Mouse (Mus musculus): Measurements from ENCODE around the gene Cdc123. TPM values are rescaled to one million over a fixed set of nuclear protein-coding genes. Genes with fewer than 3 reads are reported as not detected.

Gene Cdc123
- polyA plus RNA-seq, 1 experiment: 79.8 TPM

- Histone ChIP-seq H3K4me3 (ENCODE audit: control insufficient read depth, insufficient read depth, low read length) (no peak overlapping the region), H3K27me3 (ENCODE audit: control insufficient read depth, insufficient read depth, low read length) (no peaks in the 10 kb centered on the region), H3K4me1 (replicated peaks; ENCODE audit: control insufficient read depth, insufficient read depth, low read length) (no peaks in the 10 kb centered on the region), H3K27ac (ENCODE audit: control insufficient read depth, insufficient read depth, low read length) (no peak overlapping the region), H3K36me3 (ENCODE audit: control insufficient read depth, insufficient read depth, low read length) (peaks cover 16% of the 10 kb centered on the region)
- no peak for DNase-seq
- TF ChIP-seq CTCF (IDR thresholded peaks at IDR 0.05; ENCODE audit: borderline replicate concordance, control insufficient read depth, extremely low read depth, insufficient read depth, low read length, poor library complexity): no peak
- TF ChIP-seq POLR2A (IDR thresholded peaks at IDR 0.05; ENCODE audit: control insufficient read depth, extremely low read depth, insufficient read depth, low read length, poor library complexity): no peak
- 95% methylated on average over 2 of the region's 2 CpGs for WGBS
Measured at GRCm38 (mm10) chr2:5867681-5868080, 22.7 kb upstream of the Cdc123 start.

GRCm38 (mm10) chr2:5862834-5863233, 17.9 kb upstream of the Cdc123 start, which contains the start of gene Gm13199:
Gm13199 (minus strand) TSS chr2:5862934.
- WGBS: 97% methylated on average over 3 of the region's 3 CpGs

DNA sequence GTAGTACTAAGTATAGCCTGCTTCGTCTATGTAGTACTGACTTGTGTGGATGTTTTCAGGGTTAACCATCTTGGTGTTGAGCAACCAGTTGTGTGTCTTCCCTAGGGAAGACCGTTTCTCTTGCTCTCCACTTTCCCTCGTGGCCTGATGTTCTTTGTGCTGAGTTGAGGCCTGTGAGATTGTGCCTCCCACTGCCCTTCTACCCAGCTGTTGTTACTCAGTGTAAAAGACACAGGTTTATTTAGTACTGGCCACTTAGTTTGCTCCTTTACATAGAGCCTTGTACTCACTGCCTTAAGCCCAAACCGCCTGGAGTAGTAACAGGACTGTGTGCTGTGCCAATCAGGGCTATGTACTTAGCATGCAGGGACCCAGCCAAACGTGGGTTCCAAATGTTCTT, 6.9 kb upstream of the Cdc123 start:
- no peaks in the 10 kb centered on the region for H3K27me3 ChIP-seq (ENCODE audit: control insufficient read depth, insufficient read depth, low read length)
- no peaks in the 10 kb centered on the region for H3K4me1 ChIP-seq (replicated peaks; ENCODE audit: control insufficient read depth, insufficient read depth, low read length)
- H3K36me3 ChIP-seq (ENCODE audit: control insufficient read depth, insufficient read depth, low read length): peaks cover 7% of the 10 kb centered on the region
- WGBS: 93% methylated on average over 5 of the region's 5 CpGs
- H3K27ac ChIP-seq (ENCODE audit: control insufficient read depth, insufficient read depth, low read length): no peak overlapping the region
- no peak for TF ChIP-seq POLR2A (IDR thresholded peaks at IDR 0.05; ENCODE audit: control insufficient read depth, extremely low read depth, insufficient read depth, low read length, poor library complexity)
- TF ChIP-seq CTCF (IDR thresholded peaks at IDR 0.05; ENCODE audit: borderline replicate concordance, control insufficient read depth, extremely low read depth, insufficient read depth, low read length, poor library complexity): no peak
- DNase-seq: no peak
- H3K4me3 ChIP-seq (ENCODE audit: control insufficient read depth, insufficient read depth, low read length): no peak overlapping the region

More at GRCm38 (mm10) chr2:5862834-5863233, 17.9 kb upstream of the Cdc123 start, which contains the start of gene Gm13199:
- no peaks in the 10 kb centered on the region for H3K27me3 ChIP-seq (ENCODE audit: control insufficient read depth, insufficient read depth, low read length)
- TF ChIP-seq POLR2A (IDR thresholded peaks at IDR 0.05; ENCODE audit: control insufficient read depth, extremely low read depth, insufficient read depth, low read length, poor library complexity): no peak
- TF ChIP-seq CTCF (IDR thresholded peaks at IDR 0.05; ENCODE audit: borderline replicate concordance, control insufficient read depth, extremely low read depth, insufficient read depth, low read length, poor library complexity): no peak
- H3K4me1 ChIP-seq (replicated peaks; ENCODE audit: control insufficient read depth, insufficient read depth, low read length): no peaks in the 10 kb centered on the region
- no peak within 1 kb of the TSS for H3K27ac ChIP-seq (ENCODE audit: control insufficient read depth, insufficient read depth, low read length)
- no peak within 1 kb of the TSS for H3K4me3 ChIP-seq (ENCODE audit: control insufficient read depth, insufficient read depth, low read length)
- H3K36me3 ChIP-seq (ENCODE audit: control insufficient read depth, insufficient read depth, low read length): peaks cover 19% of the 10 kb centered on the region
- no peak for DNase-seq

- Histone ChIP-seq H3K36me3 (ENCODE audit: control insufficient read depth, insufficient read depth, low read length) (peaks cover 4% of the 10 kb centered on the region; the same call in 1 of the 2 replicates), H3K4me1 (replicated peaks; ENCODE audit: control insufficient read depth, insufficient read depth, low read length) (no peaks in the 10 kb centered on the region), H3K27ac (ENCODE audit: control insufficient read depth, insufficient read depth, low read length) (no peak overlapping the region), H3K4me3 (ENCODE audit: control insufficient read depth, insufficient read depth, low read length) (no peak overlapping the region), H3K27me3 (ENCODE audit: control insufficient read depth, insufficient read depth, low read length) (no peaks in the 10 kb centered on the region)
- WGBS: 92% methylated on average over 9 of the region's 9 CpGs
- DNase-seq: no peak
- no peak for TF ChIP-seq CTCF (IDR thresholded peaks at IDR 0.05; ENCODE audit: borderline replicate concordance, control insufficient read depth, extremely low read depth, insufficient read depth, low read length, poor library complexity)
- no peak for TF ChIP-seq POLR2A (IDR thresholded peaks at IDR 0.05; ENCODE audit: control insufficient read depth, extremely low read depth, insufficient read depth, low read length, poor library complexity)
Measured at GRCm38 (mm10) chr2:5851116-5851515, 6.2 kb upstream of the Cdc123 start.

- no peaks in the 10 kb centered on the region for H3K27me3 ChIP-seq (ENCODE audit: control insufficient read depth, insufficient read depth, low read length)
- H3K36me3 ChIP-seq (ENCODE audit: control insufficient read depth, insufficient read depth, low read length): peaks cover 9% of the 10 kb centered on the region
- TF ChIP-seq CTCF (IDR thresholded peaks at IDR 0.05; ENCODE audit: borderline replicate concordance, control insufficient read depth, extremely low read depth, insufficient read depth, low read length, poor library complexity): no peak
- no peak for TF ChIP-seq POLR2A (IDR thresholded peaks at IDR 0.05; ENCODE audit: control insufficient read depth, extremely low read depth, insufficient read depth, low read length, poor library complexity)
- DNase-seq: no peak
- WGBS: 11% methylated on average over 4 of the region's 4 CpGs
- no peak overlapping the region for H3K27ac ChIP-seq (ENCODE audit: control insufficient read depth, insufficient read depth, low read length)
- 0 out of 2 replicates have a peak, but pooled peaks cover 2% of the 10 kb centered on the region for H3K4me1 ChIP-seq (replicated peaks; ENCODE audit: control insufficient read depth, insufficient read depth, low read length)
- no peak overlapping the region for H3K4me3 ChIP-seq (ENCODE audit: control insufficient read depth, insufficient read depth, low read length)
Measured at GRCm38 (mm10) chr2:5845826-5846225, 862 bp upstream of the Cdc123 start.

GRCm38 (mm10) chr2:5844181-5844872, 637 bp downstream of the Cdc123 start:
- H3K4me1 ChIP-seq (replicated peaks; ENCODE audit: control insufficient read depth, insufficient read depth, low read length): 0 out of 2 replicates have a peak, but pooled peaks cover 2% of the 10 kb centered on the region
- H3K36me3 ChIP-seq (ENCODE audit: control insufficient read depth, insufficient read depth, low read length): peaks cover 16% of the 10 kb centered on the region
- TF ChIP-seq POLR2A (IDR thresholded peaks at IDR 0.05; ENCODE audit: control insufficient read depth, extremely low read depth, insufficient read depth, low read length, poor library complexity): no peak
- no peak for TF ChIP-seq CTCF (IDR thresholded peaks at IDR 0.05; ENCODE audit: borderline replicate concordance, control insufficient read depth, extremely low read depth, insufficient read depth, low read length, poor library complexity)
- 3% methylated on average over 23 of the region's 23 CpGs for WGBS
- no peaks in the 10 kb centered on the region for H3K27me3 ChIP-seq (ENCODE audit: control insufficient read depth, insufficient read depth, low read length)
- H3K4me3 ChIP-seq (ENCODE audit: control insufficient read depth, insufficient read depth, low read length): peak overlapping the region; percentile 56
- peak overlapping the region; percentile 76 for H3K27ac ChIP-seq (ENCODE audit: control insufficient read depth, insufficient read depth, low read length)
- DNase-seq: no peak

Data from thymus, adult 2 months (tissue).